Mouse (Mus musculus) heart, postnatal 10 days (tissue): ENCODE measurements around the gene Pef1. TPM values are rescaled to one million over a fixed set of nuclear protein-coding genes. Genes with fewer than 3 reads are reported as not detected.

Experiments
- DNase-seq, 2 experiments: peaks; one replicate each; pipeline ENCODE4 v3.0.0; 2021
- intact Hi-C: fragments of 180-260 bp; cut with DNase I; formaldehyde crosslinking; loops from one replicate; pipeline ENCODE4 v1.15.1; 2025
- total RNA-seq, 2 experiments: library from RNA; stranded (reverse); gene quantifications; 2 replicates each; pipeline ENCODE4 v1.2.3; 2021

The Pef1 gene
- total RNA-seq, 2 experiments from 2014 or later, result 39.4 to 39.9 TPM

GRCm38 (mm10) chr4:130130641-130131350, 28.4 kb downstream of the Pef1 start:
- no peak for DNase-seq
- intact Hi-C loops, result no loop called here

- intact Hi-C loops, result no loop called here
- DNase-seq, result no peak
Observed at GRCm38 (mm10) chr4:130131448-130132105, 29.2 kb downstream of the Pef1 start.

GRCm38 (mm10) chr4:130133399-130133798, 31.0 kb downstream of the Pef1 start:
- intact Hi-C loops, result no loop called here
- no peak for DNase-seq

GRCm38 (mm10) chr4:130138441-130139213, 36.3 kb downstream of the Pef1 start:
- intact Hi-C loops, result loop anchor here (1.0 to 5.0 kb wide), 2 partner anchors 51 to 109 kb away; no protein-coding TSS in a partner anchor
- peak; percentile 77 to 88 for DNase-seq

GRCm38 (mm10) chr4:130139214-130139492, 36.8 kb downstream of the Pef1 start, which contains the start of gene Hcrtr1:
Hcrtr1 (minus strand) TSS chr4:130139359.
- DNase-seq, result no peak
- intact Hi-C loops, result loop anchor here (5.0 kb wide), 1 partner anchor 108 kb away; no protein-coding TSS in a partner anchor

- intact Hi-C loops, result no loop called here
- peak in 1 of 2 experiments; percentile 35 for DNase-seq
Observed at GRCm38 (mm10) chr4:130140992-130141402, 38.6 kb downstream of the Pef1 start.

GRCm38 (mm10) chr4:130141786-130142185, 39.4 kb downstream of the Pef1 start:
- intact Hi-C loops, result no loop called here
- DNase-seq, result no peak

GRCm38 (mm10) chr4:130148405-130148804, 46.0 kb downstream of the Pef1 start:
- DNase-seq, result no peak
- intact Hi-C loops, result no loop called here

GRCm38 (mm10) chr4:130154250-130154649, 51.9 kb downstream of the Pef1 start:
- no peak for DNase-seq
- intact Hi-C loops, result no loop called here

- intact Hi-C loops, result no loop called here
- no peak for DNase-seq
Observed at GRCm38 (mm10) chr4:130156812-130157371, 54.5 kb downstream of the Pef1 start.

GRCm38 (mm10) chr4:130161349-130161748, 59.0 kb downstream of the Pef1 start:
- peak; percentile 52 to 61 for DNase-seq

GRCm38 (mm10) chr4:130163391-130163861, 61.1 kb downstream of the Pef1 start:
- intact Hi-C loops, result loop anchor here (2.0 to 10.0 kb wide), 2 partner anchors 21 to 349 kb away; partner anchors contain the start of gene Ptp4a2
- DNase-seq, result peak; percentile 71 to 78

More at GRCm38 (mm10) chr4:130161349-130161748, 59.0 kb downstream of the Pef1 start:
- intact Hi-C loops, result loop anchor here (10.0 kb wide), 1 partner anchor 347 kb away; the partner anchor contains the start of gene Ptp4a2

GRCm38 (mm10) chr4:130164121-130164520, 61.8 kb downstream of the Pef1 start:
- intact Hi-C loops, result loop anchor here (10.0 kb wide), 1 partner anchor 349 kb away; the partner anchor contains the start of gene Ptp4a2
- no peak for DNase-seq

- intact Hi-C loops, result loop anchor here (10.0 kb wide), 1 partner anchor 351 kb away; the partner anchor contains the start of gene Ptp4a2
- no peak for DNase-seq
Observed at GRCm38 (mm10) chr4:130166061-130166460, 63.7 kb downstream of the Pef1 start.

- DNase-seq, result peak in 1 of 2 experiments; percentile 25
Observed at GRCm38 (mm10) chr4:130166592-130166991, 64.2 kb downstream of the Pef1 start.

GRCm38 (mm10) chr4:130167321-130167720, 65.0 kb downstream of the Pef1 start:
- intact Hi-C loops, result loop anchor here (10.0 kb wide), 1 partner anchor 353 kb away; the partner anchor contains the start of gene Ptp4a2
- no peak for DNase-seq

More at GRCm38 (mm10) chr4:130166592-130166991, 64.2 kb downstream of the Pef1 start:
- intact Hi-C loops, result loop anchor here (10.0 kb wide), 1 partner anchor 352 kb away; the partner anchor contains the start of gene Ptp4a2

GRCm38 (mm10) chr4:130167814-130168213, 65.5 kb downstream of the Pef1 start:
- intact Hi-C loops, result loop anchor here (10.0 kb wide), 1 partner anchor 353 kb away; the partner anchor contains the start of gene Ptp4a2
- DNase-seq, result no peak

- intact Hi-C loops, result loop anchor here (10.0 kb wide), 1 partner anchor 354 kb away; the partner anchor contains the start of gene Ptp4a2
- peak; percentile 95 to 96 for DNase-seq
Observed at GRCm38 (mm10) chr4:130168280-130169183, 66.2 kb downstream of the Pef1 start.
